Mouse (Mus musculus): Measurements from ENCODE around the gene Slc6a12.

Gene Slc6a12

GRCm38 (mm10) chr6:121343026-121343770, at the start of gene Slc6a12:
Slc6a12 (plus strand) TSS chr6:121343076.
- DNase-seq (ENCODE audit: low read depth, low spot score) = no peak

- DNase-seq (ENCODE audit: low read depth, low spot score) = no peak
These were observed 43.6 kb upstream of the Slc6a12 start for GRCm38 (mm10) chr6:121299317-121299716.

- peak; percentile 45 for DNase-seq (ENCODE audit: low read depth, low spot score)
These were observed 42.9 kb upstream of the Slc6a12 start, which contains the start of gene Slc6a13 for GRCm38 (mm10) chr6:121299954-121300353. Slc6a13 (plus strand) TSS chr6:121300227.

- no peak for DNase-seq (ENCODE audit: low read depth, low spot score)
These were observed 42.4 kb upstream of the Slc6a12 start for GRCm38 (mm10) chr6:121300504-121300903.

GRCm38 (mm10) chr6:121303466-121304220, 39.2 kb upstream of the Slc6a12 start:
- DNase-seq (ENCODE audit: low read depth, low spot score) = no peak

- no peak for DNase-seq (ENCODE audit: low read depth, low spot score)
These were observed 38.2 kb upstream of the Slc6a12 start for GRCm38 (mm10) chr6:121304630-121305029.

GRCm38 (mm10) chr6:121305571-121305970, 37.3 kb upstream of the Slc6a12 start:
- no peak for DNase-seq (ENCODE audit: low read depth, low spot score)

- DNase-seq (ENCODE audit: low read depth, low spot score) = no peak
These were observed 31.9 kb upstream of the Slc6a12 start for GRCm38 (mm10) chr6:121310984-121311383.

- no peak for DNase-seq (ENCODE audit: low read depth, low spot score)
These were observed 23.8 kb upstream of the Slc6a12 start for GRCm38 (mm10) chr6:121319099-121319498.

- DNase-seq (ENCODE audit: low read depth, low spot score) = no peak
These were observed 20.3 kb upstream of the Slc6a12 start for GRCm38 (mm10) chr6:121322381-121323110.

- no peak for DNase-seq (ENCODE audit: low read depth, low spot score)
These were observed 17.6 kb upstream of the Slc6a12 start for GRCm38 (mm10) chr6:121325298-121325697.

- DNase-seq (ENCODE audit: low read depth, low spot score) = no peak
These were observed 17.1 kb upstream of the Slc6a12 start for GRCm38 (mm10) chr6:121325740-121326139.

GRCm38 (mm10) chr6:121326486-121327069, 16.3 kb upstream of the Slc6a12 start:
- no peak for DNase-seq (ENCODE audit: low read depth, low spot score)

- no peak for DNase-seq (ENCODE audit: low read depth, low spot score)
These were observed 14.4 kb upstream of the Slc6a12 start for GRCm38 (mm10) chr6:121328417-121328884.

GRCm38 (mm10) chr6:121329848-121330508, 12.9 kb upstream of the Slc6a12 start:
- DNase-seq (ENCODE audit: low read depth, low spot score) = peak; percentile 27

- DNase-seq (ENCODE audit: low read depth, low spot score) = no peak
These were observed 7.0 kb upstream of the Slc6a12 start for GRCm38 (mm10) chr6:121335841-121336240.

GRCm38 (mm10) chr6:121336558-121336957, 6.3 kb upstream of the Slc6a12 start:
- DNase-seq (ENCODE audit: low read depth, low spot score) = no peak

GRCm38 (mm10) chr6:121337229-121337628, 5.6 kb upstream of the Slc6a12 start:
- no peak for DNase-seq (ENCODE audit: low read depth, low spot score)

- DNase-seq (ENCODE audit: low read depth, low spot score) = peak; percentile 81
These were observed 4.9 kb upstream of the Slc6a12 start for GRCm38 (mm10) chr6:121337770-121338518.

GRCm38 (mm10) chr6:121338519-121338896, 4.4 kb upstream of the Slc6a12 start:
- DNase-seq (ENCODE audit: low read depth, low spot score) = no peak

Data from embryo, embryonic 11.5 days (tissue).